Mouse (Mus musculus): Measurements from ENCODE around the gene Boll. TPM values are rescaled to one million over a fixed set of nuclear protein-coding genes. Genes with fewer than 3 reads are reported as not detected.

Boll gene
- total RNA-seq, 2 experiments from 2014 or later, result not detected

- intact Hi-C loops (cut with DNase I), result no loop called here
- DNase-seq (ENCODE audit: low spot score in 2 of 2), result no peak
Observed at GRCm38 (mm10) chr1:55264385-55264784, 98.9 kb downstream of the Boll start.

- DNase-seq (ENCODE audit: low spot score in 2 of 2), result no peak
- intact Hi-C loops (cut with DNase I), result no loop called here
Observed at GRCm38 (mm10) chr1:55246374-55246773, 116.9 kb downstream of the Boll start.

GRCm38 (mm10) chr1:55239237-55239636 is 124.0 kb downstream of the Boll start:
- DNase-seq (ENCODE audit: low spot score in 2 of 2), result peak; percentile 48 to 49

GRCm38 (mm10) chr1:55238496-55238895 is 124.8 kb downstream of the Boll start:
- DNase-seq (ENCODE audit: low spot score in 2 of 2), result no peak
- intact Hi-C loops (cut with DNase I), result loop anchor here (2.0 to 10.0 kb wide), 2 partner anchors 144 to 636 kb away; no protein-coding TSS in a partner anchor

More at GRCm38 (mm10) chr1:55239237-55239636, 124.0 kb downstream of the Boll start:
- intact Hi-C loops (cut with DNase I), result loop anchor here (2.0 to 10.0 kb wide), 2 partner anchors 144 to 636 kb away; no protein-coding TSS in a partner anchor

GRCm38 (mm10) chr1:55237643-55238161 is 125.6 kb downstream of the Boll start:
- peak; percentile 25 to 31 for DNase-seq (ENCODE audit: low spot score in 2 of 2)
- intact Hi-C loops (cut with DNase I), result loop anchor here (2.0 to 10.0 kb wide), 2 partner anchors 145 to 637 kb away; no protein-coding TSS in a partner anchor

- intact Hi-C loops (cut with DNase I), result loop anchor here (10.0 kb wide), 1 partner anchor 638 kb away; no protein-coding TSS in a partner anchor
- peak; percentile 96 for DNase-seq (ENCODE audit: low spot score in 2 of 2)
Observed at GRCm38 (mm10) chr1:55236890-55237642, 126.2 kb downstream of the Boll start, which contains the start of gene Mars2. TSS of gene Mars2 (plus strand) at chr1:55237177.

- no peak for DNase-seq (ENCODE audit: low spot score in 2 of 2)
- intact Hi-C loops (cut with DNase I), result loop anchor here (10.0 kb wide), 1 partner anchor 638 kb away; no protein-coding TSS in a partner anchor
Observed at GRCm38 (mm10) chr1:55236487-55236886, 126.8 kb downstream of the Boll start.

GRCm38 (mm10) chr1:55234910-55235520 is 128.3 kb downstream of the Boll start:
- no peak for DNase-seq (ENCODE audit: low spot score in 2 of 2)

GRCm38 (mm10) chr1:55228256-55228884 is 134.9 kb downstream of the Boll start:
- intact Hi-C loops (cut with DNase I), result no loop called here
- no peak for DNase-seq (ENCODE audit: low spot score in 2 of 2)

More at GRCm38 (mm10) chr1:55234910-55235520, 128.3 kb downstream of the Boll start:
- intact Hi-C loops (cut with DNase I), result loop anchor here (10.0 kb wide), 1 partner anchor 640 kb away; no protein-coding TSS in a partner anchor

- DNase-seq (ENCODE audit: low spot score in 2 of 2), result no peak
- intact Hi-C loops (cut with DNase I), result no loop called here
Observed at GRCm38 (mm10) chr1:55227376-55227775, 135.9 kb downstream of the Boll start.

GRCm38 (mm10) chr1:55226011-55226857 is 137.0 kb downstream of the Boll start, which contains the start of gene Rftn2:
TSS of gene Rftn2 (minus strand) at chr1:55226782.
- intact Hi-C loops (cut with DNase I), result no loop called here
- DNase-seq (ENCODE audit: low spot score in 2 of 2), result no peak

- no peak for DNase-seq (ENCODE audit: low spot score in 2 of 2)
- intact Hi-C loops (cut with DNase I), result no loop called here
Observed at GRCm38 (mm10) chr1:55225398-55225797, 137.9 kb downstream of the Boll start.

- DNase-seq (ENCODE audit: low spot score in 2 of 2), result peak in 1 of 2 experiments; percentile 30
- intact Hi-C loops (cut with DNase I), result no loop called here
Observed at GRCm38 (mm10) chr1:55224111-55224510, 139.2 kb downstream of the Boll start.

- intact Hi-C loops (cut with DNase I), result no loop called here
- DNase-seq (ENCODE audit: low spot score in 2 of 2), result no peak
Observed at GRCm38 (mm10) chr1:55223026-55223425, 140.2 kb downstream of the Boll start.

- intact Hi-C loops (cut with DNase I), result no loop called here
- DNase-seq (ENCODE audit: low spot score in 2 of 2), result peak; percentile 42 to 56
Observed at GRCm38 (mm10) chr1:55221352-55221751, 141.9 kb downstream of the Boll start.

GRCm38 (mm10) chr1:55217191-55217590 is 146.1 kb downstream of the Boll start:
- DNase-seq (ENCODE audit: low spot score in 2 of 2), result no peak
- intact Hi-C loops (cut with DNase I), result no loop called here

- intact Hi-C loops (cut with DNase I), result no loop called here
- no peak for DNase-seq (ENCODE audit: low spot score in 2 of 2)
Observed at GRCm38 (mm10) chr1:55215185-55215813, 148.0 kb downstream of the Boll start.

GRCm38 (mm10) chr1:55213936-55214335 is 149.3 kb downstream of the Boll start:
- intact Hi-C loops (cut with DNase I), result no loop called here
- no peak for DNase-seq (ENCODE audit: low spot score in 2 of 2)

Measured in left cerebral cortex, postnatal 14 days (tissue).